Mouse (Mus musculus) left cerebral cortex, postnatal 25 days (tissue): ENCODE data around the gene Rpf2. TPM values are rescaled to one million over a fixed set of nuclear protein-coding genes. Genes with fewer than 3 reads are reported as not detected.

ENCODE experiments used
- DNase-seq, 2 experiments: peaks; one replicate each; pipeline ENCODE4 v3.0.0; 2022; ENCODE audit warnings: low spot score in 2 of 2, mixed read lengths in 1 of 2
- intact Hi-C: fragments of 180-260 bp; cut with DNase I; formaldehyde crosslinking; loops from one replicate; pipeline ENCODE4 v1.15.1; 2025
- total RNA-seq, 2 experiments: library from RNA; stranded (reverse); gene quantifications; 2 replicates each; pipeline ENCODE4 v1.2.3; 2021

The Rpf2 gene
- total RNA-seq: 10 to 100 TPM; 19.6 to 22.8 TPM

GRCm38 (mm10) chr10:40246374-40247165 lies at the start of gene Rpf2:
TSS of gene Rpf2 (minus strand) at chr10:40247036.
- DNase-seq: peak; percentile 86 to 88
- intact Hi-C loops: no loop called here

GRCm38 (mm10) chr10:40292640-40293039 lies 45.8 kb upstream of the Rpf2 start:
- DNase-seq: no peak
- intact Hi-C loops: no loop called here

GRCm38 (mm10) chr10:40286767-40287166 lies 39.9 kb upstream of the Rpf2 start:
- intact Hi-C loops: no loop called here
- peak in 1 of 2 experiments; percentile 11 for DNase-seq

GRCm38 (mm10) chr10:40285571-40285970 lies 38.7 kb upstream of the Rpf2 start:
- intact Hi-C loops: no loop called here
- DNase-seq: no peak

GRCm38 (mm10) chr10:40284997-40285396 lies 38.2 kb upstream of the Rpf2 start:
- intact Hi-C loops: no loop called here
- no peak for DNase-seq

GRCm38 (mm10) chr10:40284179-40284831 lies 37.5 kb upstream of the Rpf2 start:
- intact Hi-C loops: no loop called here
- DNase-seq: peak; percentile 48 to 78

GRCm38 (mm10) chr10:40283636-40284035 lies 36.8 kb upstream of the Rpf2 start:
- no peak for DNase-seq

GRCm38 (mm10) chr10:40281565-40281964 lies 34.7 kb upstream of the Rpf2 start:
- no peak for DNase-seq
- intact Hi-C loops: no loop called here

More at GRCm38 (mm10) chr10:40283636-40284035, 36.8 kb upstream of the Rpf2 start:
- intact Hi-C loops: no loop called here

GRCm38 (mm10) chr10:40278317-40278716 lies 31.5 kb upstream of the Rpf2 start:
- intact Hi-C loops: no loop called here
- DNase-seq: no peak

GRCm38 (mm10) chr10:40275991-40276390 lies 29.2 kb upstream of the Rpf2 start:
- intact Hi-C loops: no loop called here
- peak in 1 of 2 experiments; percentile 5 for DNase-seq

GRCm38 (mm10) chr10:40273938-40274337 lies 27.1 kb upstream of the Rpf2 start:
- intact Hi-C loops: no loop called here
- DNase-seq: no peak

GRCm38 (mm10) chr10:40271216-40271615 lies 24.4 kb upstream of the Rpf2 start:
- intact Hi-C loops: no loop called here
- DNase-seq: no peak

GRCm38 (mm10) chr10:40264920-40265319 lies 18.1 kb upstream of the Rpf2 start:
- intact Hi-C loops: no loop called here
- DNase-seq: no peak

GRCm38 (mm10) chr10:40263691-40264090 lies 16.9 kb upstream of the Rpf2 start:
- intact Hi-C loops: no loop called here

GRCm38 (mm10) chr10:40262200-40262599 lies 15.4 kb upstream of the Rpf2 start:
- no peak for DNase-seq
- intact Hi-C loops: no loop called here

More at GRCm38 (mm10) chr10:40263691-40264090, 16.9 kb upstream of the Rpf2 start:
- peak in 1 of 2 experiments; percentile 60 for DNase-seq

GRCm38 (mm10) chr10:40260305-40260704 lies 13.5 kb upstream of the Rpf2 start:
- intact Hi-C loops: no loop called here
- no peak for DNase-seq

GRCm38 (mm10) chr10:40259542-40259941 lies 12.7 kb upstream of the Rpf2 start:
- intact Hi-C loops: loop anchor here (1.0 to 5.0 kb wide), 3 partner anchors 43 to 266 kb away; partner anchors contain the start of gene Amd1
- DNase-seq: no peak

GRCm38 (mm10) chr10:40258976-40259375 lies 12.1 kb upstream of the Rpf2 start:
- intact Hi-C loops: loop anchor here (1.0 to 5.0 kb wide), 3 partner anchors 44 to 266 kb away; partner anchors contain the start of gene Amd1
- peak; percentile 53 to 62 for DNase-seq

GRCm38 (mm10) chr10:40258401-40258966 lies 11.6 kb upstream of the Rpf2 start:
- intact Hi-C loops: loop anchor here (2.0 to 5.0 kb wide), 2 partner anchors 44 to 89 kb away; partner anchors contain the start of gene Amd1

More at GRCm38 (mm10) chr10:40258401-40258966, 11.6 kb upstream of the Rpf2 start:
- DNase-seq: peak; percentile 52 to 84
